ENCODE assay signal across 8 mouse cellular contexts in the genomic region with DNA sequence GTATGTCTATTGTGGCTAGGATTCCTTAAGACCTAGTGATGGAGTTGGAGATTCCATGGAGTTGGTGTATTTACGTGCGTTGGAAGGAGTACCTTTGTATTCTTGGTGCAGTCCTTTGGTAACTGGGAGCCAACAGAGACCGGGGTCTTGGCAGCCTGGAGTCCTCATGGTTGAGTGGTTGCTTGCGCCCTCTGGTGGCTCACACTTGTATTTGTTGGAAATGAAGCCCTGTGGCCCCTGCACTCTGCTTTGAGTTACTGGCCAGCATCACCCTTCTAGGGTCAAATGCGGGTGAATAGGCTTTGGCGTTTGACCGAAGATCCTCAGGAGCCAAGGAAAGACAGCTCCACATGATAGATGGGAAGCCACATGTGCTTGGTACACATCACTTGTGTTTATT.
DNase-seq lines count a peak whose midpoint lies in the region; ATAC-seq and TF ChIP-seq lines count a peak whose summit lies in the region.

No protein-coding gene starts in this region.

- TF ChIP-seq POLR2A in CH12.LX (IDR thresholded peaks at IDR 0.05; ENCODE audit: low read depth, low read length), result no peak

- H3K36me3 ChIP-seq in CH12.LX (replicated peaks in 1 of 2; ENCODE audit: control insufficient read depth in 1 of 2, insufficient read depth in 1 of 2, low read length in 1 of 2), result no peaks in the 10 kb centered on the region
- H3K36me3 ChIP-seq in kidney, postnatal 0 days (ENCODE audit: insufficient read depth, low read length), result no peaks in the 10 kb centered on the region
- H3K36me3 ChIP-seq in liver, embryonic 14.5 days (replicated peaks; ENCODE audit: control insufficient read depth, insufficient read depth, low read depth), result no peaks in the 10 kb centered on the region

- H3K4me1 ChIP-seq in CH12.LX (ENCODE audit: control insufficient read depth in 1 of 2, insufficient read depth in 2 of 2), result no peaks in the 10 kb centered on the region
- no peaks in the 10 kb centered on the region for H3K4me1 ChIP-seq in kidney, postnatal 0 days (replicated peaks; ENCODE audit: insufficient read depth, low read length)
- H3K4me1 ChIP-seq in liver, embryonic 14.5 days (replicated peaks; ENCODE audit: control insufficient read depth in 2 of 2, insufficient read depth in 2 of 2, low read length in 1 of 2), result no peaks in the 10 kb centered on the region

- H3K79me2 ChIP-seq in CH12.LX (replicated peaks; ENCODE audit: control insufficient read depth, extremely low read depth, insufficient read depth, poor library complexity, severe bottlenecking), result no peaks in the 10 kb centered on the region

- TF ChIP-seq EP300 in CH12.LX (IDR thresholded peaks at IDR 0.05; ENCODE audit: low read length), result no peak
- no peak for TF ChIP-seq EP300 in liver, embryonic 14.5 days (IDR thresholded peaks at IDR 0.05; ENCODE audit: low read depth)

- dilution Hi-C loops in CH12.LX (cut with MboI; ENCODE audit: extremely low pct_ligation_motif_present, extremely low pct_unique_long_range_greater_than_20kb, low sequenced_read_pairs), result no loop called here

- TF ChIP-seq CTCF in CH12.LX (conservative IDR thresholded peaks at IDR 0.05 in 1 of 2, IDR thresholded peaks at IDR 0.05 in 1 of 2; ENCODE audit: low read depth in 2 of 2, low read length in 2 of 2), result peak; percentile 43 to 72; a peak in 3 of 4 replicates
- peak; percentile 82 for TF ChIP-seq CTCF in kidney, postnatal 0 days (IDR thresholded peaks at IDR 0.05; ENCODE audit: low read depth)
- TF ChIP-seq CTCF in liver, embryonic 14.5 days (IDR thresholded peaks at IDR 0.05; ENCODE audit: low read depth), result peak; percentile 75

- peak; percentile 42 for DNase-seq in CH12.LX (ENCODE audit: extremely low read depth)
- peak; percentile 56 to 83 for DNase-seq in adrenal gland, adult (ENCODE audit: inconsistent age in 2 of 2, low spot score in 1 of 2)
- DNase-seq in gastrocnemius, postnatal 36 days, result peak; percentile 32 to 48
- DNase-seq in kidney, postnatal 0 days (ENCODE audit: low spot score), result peak; percentile 74
- DNase-seq in liver, embryonic 14.5 days (ENCODE audit: low read depth in 3 of 3, low spot score in 3 of 3), result peak in 2 of 3 experiments; percentile 4 to 10
- peak; percentile 79 for DNase-seq in retina, postnatal 1 day
- no peak for DNase-seq in natural killer cell, adult 2 months (ENCODE audit: low spot score in 2 of 2)

- peaks cover 56% of the 10 kb centered on the region for H3K27me3 ChIP-seq in CH12.LX (replicated peaks)
- H3K27me3 ChIP-seq in kidney, postnatal 0 days (ENCODE audit: insufficient read depth, low read length), result 0 out of 2 replicates have a peak, but pooled peaks cover 6% of the 10 kb centered on the region
- no peaks in the 10 kb centered on the region for H3K27me3 ChIP-seq in liver, embryonic 14.5 days (ENCODE audit: control insufficient read depth, insufficient read depth, low read length)

- no peak overlapping the region for H3K4me2 ChIP-seq in CH12.LX (ENCODE audit: insufficient read depth, low read depth, poor library complexity, severe bottlenecking)
- no peak overlapping the region for H3K4me2 ChIP-seq in kidney, postnatal 0 days (ENCODE audit: low read length)
- H3K4me2 ChIP-seq in liver, embryonic 14.5 days (ENCODE audit: low read depth), result no peak overlapping the region

- peak; percentile 44 for TF ChIP-seq RAD21 in CH12.LX (IDR thresholded peaks at IDR 0.05; ENCODE audit: low read depth, low read length)

- no peak overlapping the region for H3K9ac ChIP-seq in CH12.LX (ENCODE audit: insufficient read depth, low read depth)
- no peak overlapping the region for H3K9ac ChIP-seq in kidney, postnatal 0 days (ENCODE audit: low read depth, low read length)
- H3K9ac ChIP-seq in liver, embryonic 14.5 days (replicated peaks), result no peak overlapping the region

- intact Hi-C loops in gastrocnemius, postnatal 36 days (cut with DNase I), result loop anchor here (2.0 kb wide), 1 partner anchor 108 kb away; no protein-coding TSS in a partner anchor

- WGBS in kidney, postnatal 0 days, result 35% methylated on average over 7 of the region's 7 CpGs
- WGBS in liver, embryonic 14.5 days (ENCODE audit: insufficient replicate concordance), result 25% methylated on average over 7 of the region's 7 CpGs

- no peak overlapping the region for H3K27ac ChIP-seq in CH12.LX (ENCODE audit: insufficient read depth, low read depth)
- no peak overlapping the region for H3K27ac ChIP-seq in kidney, postnatal 0 days
- H3K27ac ChIP-seq in liver, embryonic 14.5 days, result no peak overlapping the region

- in situ Hi-C loops in CH12.LX (cut with MboI; ENCODE audit: low pct_ligation_motif_present, low pct_unique_long_range_greater_than_20kb, low sequenced_read_pairs), result loop anchor here (5.0 kb wide), 1 partner anchor 108 kb away; no protein-coding TSS in a partner anchor

- H3K4me3 ChIP-seq in CH12.LX (replicated peaks in 1 of 3; ENCODE audit: low read depth in 2 of 3, low read length in 2 of 3, poor library complexity in 1 of 3), result no peak overlapping the region
- H3K4me3 ChIP-seq in kidney, postnatal 0 days (replicated peaks; ENCODE audit: low read depth, low read length), result no peak overlapping the region
- H3K4me3 ChIP-seq in liver, embryonic 14.5 days (ENCODE audit: insufficient read depth in 1 of 2, low read depth in 2 of 2, low read length in 2 of 2), result no peak overlapping the region

- ATAC-seq in common myeloid progenitor, adult 5-6 weeks (replicated peaks; ENCODE audit: low read depth, poor library complexity, severe bottlenecking), result peak; percentile 89
- no peak for ATAC-seq in kidney, postnatal 0 days (replicated peaks; ENCODE audit: low FRiP score, low read depth)
- no peak for ATAC-seq in liver, embryonic 14.5 days (ENCODE audit: insufficient read depth)

- H3K9me3 ChIP-seq in CH12.LX (replicated peaks; ENCODE audit: low read length), result no peaks in the 10 kb centered on the region
- H3K9me3 ChIP-seq in kidney, postnatal 0 days (replicated peaks; ENCODE audit: low read length), result no peaks in the 10 kb centered on the region
- H3K9me3 ChIP-seq in liver, embryonic 14.5 days (ENCODE audit: control insufficient read depth, low read length), result no peaks in the 10 kb centered on the region

TF ChIP-seq in CH12.LX, 34 proteins besides CTCF, POLR2A, EP300 and RAD21:
- TF ChIP-seq E2F4 (IDR thresholded peaks at IDR 0.05; ENCODE audit: insufficient replicate concordance, low read depth, low read length) (no peak), MAFK (IDR thresholded peaks at IDR 0.05; ENCODE audit: insufficient replicate concordance, low read length) (0 out of 2 replicates have a peak, but pooled peaks have one; percentile 2), SMC3 (IDR thresholded peaks at IDR 0.05; ENCODE audit: low read depth, low read length) (peak; percentile 76)

Comparison
In these comparisons a context has a peak if more than half of its experiments do, and no peak if none do; other contexts are left out.
1. DNase-seq: peak in CH12.LX (single experiment), adrenal gland, adult (2 of 2), gastrocnemius, postnatal 36 days (2 of 2), kidney, postnatal 0 days (single experiment), liver, embryonic 14.5 days (2 of 3) and retina, postnatal 1 day (single experiment); none in natural killer cell, adult 2 months (0 of 2).
2. Peak in every context shown above with its lines, with median percentiles within 50 percentile points of each other: CTCF ChIP-seq.